Mouse (Mus musculus) lung, postnatal 25 days (tissue): ENCODE measurements around the gene Mpv17l.
A peak's percentile ranks its signal among the peaks of the same experiment; 100 is the strongest.
"Not testable (repeated sequence)": the region's sequence is repeated elsewhere in the genome, so short reads cannot be mapped to it uniquely, and the experiment has no call there.

Experiments
- DNase-seq: peaks from one replicate; pipeline ENCODE4 v3.0.0; 2022; ENCODE audit warnings: low spot score

The Mpv17l gene

GRCm38 (mm10) chr16:13902888-13903483, at the start of gene Mpv17l, which contains the start of gene Pdxdc1:
Gene Mpv17l, plus strand, starts transcription at chr16:13903161.
Gene Pdxdc1, minus strand, starts transcription at chr16:13903131.
- peak; percentile 96 for DNase-seq

GRCm38 (mm10) chr16:13853886-13854285, 49.1 kb upstream of the Mpv17l start:
- no peak for DNase-seq

GRCm38 (mm10) chr16:13866076-13866475, 36.9 kb upstream of the Mpv17l start:
- no peak for DNase-seq

- DNase-seq: no peak
These were observed 36.3 kb upstream of the Mpv17l start for GRCm38 (mm10) chr16:13866616-13867015.

- not testable (repeated sequence) for DNase-seq
These were observed 35.6 kb upstream of the Mpv17l start for GRCm38 (mm10) chr16:13867406-13867805.

- DNase-seq: no peak
These were observed 34.9 kb upstream of the Mpv17l start for GRCm38 (mm10) chr16:13867910-13868514.

- DNase-seq: peak; percentile 23
These were observed 27.5 kb upstream of the Mpv17l start for GRCm38 (mm10) chr16:13875483-13875882.

GRCm38 (mm10) chr16:13883094-13883774, 19.7 kb upstream of the Mpv17l start:
- DNase-seq: no peak

GRCm38 (mm10) chr16:13890449-13890848, 12.5 kb upstream of the Mpv17l start:
- no peak for DNase-seq

GRCm38 (mm10) chr16:13892850-13893249, 10.1 kb upstream of the Mpv17l start:
- no peak for DNase-seq

GRCm38 (mm10) chr16:13894097-13894496, 8.9 kb upstream of the Mpv17l start:
- no peak for DNase-seq

- no peak for DNase-seq
These were observed 7.2 kb upstream of the Mpv17l start for GRCm38 (mm10) chr16:13895740-13896139.

GRCm38 (mm10) chr16:13896357-13896756, 6.6 kb upstream of the Mpv17l start:
- no peak for DNase-seq

GRCm38 (mm10) chr16:13898981-13899380, 4.0 kb upstream of the Mpv17l start:
- no peak for DNase-seq

GRCm38 (mm10) chr16:13902397-13902831, 547 bp upstream of the Mpv17l start:
- DNase-seq: peak; percentile 9

- peak; percentile 80 for DNase-seq
These were observed 527 bp downstream of the Mpv17l start for GRCm38 (mm10) chr16:13903488-13903887.

GRCm38 (mm10) chr16:13907297-13907696, 4.3 kb downstream of the Mpv17l start:
- DNase-seq: no peak

GRCm38 (mm10) chr16:13920093-13920492, 17.1 kb downstream of the Mpv17l start:
- DNase-seq: no peak

GRCm38 (mm10) chr16:13921063-13921462, 18.1 kb downstream of the Mpv17l start:
- DNase-seq: no peak

- DNase-seq: no peak
These were observed 18.8 kb downstream of the Mpv17l start for GRCm38 (mm10) chr16:13921781-13922180.

- DNase-seq: not testable (repeated sequence)
These were observed 19.5 kb downstream of the Mpv17l start for GRCm38 (mm10) chr16:13922499-13922898.

GRCm38 (mm10) chr16:13922966-13923365, 20.0 kb downstream of the Mpv17l start:
- not testable (repeated sequence) for DNase-seq

GRCm38 (mm10) chr16:13927456-13928075, 24.6 kb downstream of the Mpv17l start:
- DNase-seq: no peak
